Mouse (Mus musculus) retina, postnatal 7 days (tissue): ENCODE results near the gene Rtl1.

Experiments used
- DNase-seq: peaks from one replicate; pipeline ENCODE4 v3.0.0-alpha.2; 2012; ENCODE audit warnings: low read depth, low spot score

The Rtl1 gene

GRCm38 (mm10) chr12:109572259-109572658 lies 27.9 kb downstream of the Rtl1 start:
- DNase-seq: no peak

- no peak for DNase-seq
Observed at GRCm38 (mm10) chr12:109560111-109560695, 39.9 kb downstream of the Rtl1 start.

- DNase-seq: no peak
Observed at GRCm38 (mm10) chr12:109558891-109559487, 41.1 kb downstream of the Rtl1 start.

GRCm38 (mm10) chr12:109558226-109558824 lies 41.8 kb downstream of the Rtl1 start:
- DNase-seq: no peak

- DNase-seq: no peak
Observed at GRCm38 (mm10) chr12:109555837-109556409, 44.2 kb downstream of the Rtl1 start.

GRCm38 (mm10) chr12:109553568-109553967 lies 46.6 kb downstream of the Rtl1 start:
- no peak for DNase-seq

GRCm38 (mm10) chr12:109552754-109553525 lies 47.2 kb downstream of the Rtl1 start:
- no peak for DNase-seq

- no peak for DNase-seq
Observed at GRCm38 (mm10) chr12:109551771-109552170, 48.4 kb downstream of the Rtl1 start.

- no peak for DNase-seq
Observed at GRCm38 (mm10) chr12:109547085-109547484, 53.0 kb downstream of the Rtl1 start.

GRCm38 (mm10) chr12:109545875-109546732 lies 54.0 kb downstream of the Rtl1 start:
- DNase-seq: no peak

GRCm38 (mm10) chr12:109543281-109543923 lies 56.7 kb downstream of the Rtl1 start:
- DNase-seq: no peak

- peak; percentile 56 for DNase-seq
Observed at GRCm38 (mm10) chr12:109542635-109543249, 57.4 kb downstream of the Rtl1 start.

GRCm38 (mm10) chr12:109542011-109542410 lies 58.1 kb downstream of the Rtl1 start:
- no peak for DNase-seq

- DNase-seq: no peak
Observed at GRCm38 (mm10) chr12:109541540-109541899, 58.6 kb downstream of the Rtl1 start.

GRCm38 (mm10) chr12:109540739-109541539 lies 59.2 kb downstream of the Rtl1 start:
- no peak for DNase-seq

- DNase-seq: no peak
Observed at GRCm38 (mm10) chr12:109539950-109540349, 60.2 kb downstream of the Rtl1 start.
